22 mouse cellular contexts compared by ENCODE assay signal in the genomic region with DNA sequence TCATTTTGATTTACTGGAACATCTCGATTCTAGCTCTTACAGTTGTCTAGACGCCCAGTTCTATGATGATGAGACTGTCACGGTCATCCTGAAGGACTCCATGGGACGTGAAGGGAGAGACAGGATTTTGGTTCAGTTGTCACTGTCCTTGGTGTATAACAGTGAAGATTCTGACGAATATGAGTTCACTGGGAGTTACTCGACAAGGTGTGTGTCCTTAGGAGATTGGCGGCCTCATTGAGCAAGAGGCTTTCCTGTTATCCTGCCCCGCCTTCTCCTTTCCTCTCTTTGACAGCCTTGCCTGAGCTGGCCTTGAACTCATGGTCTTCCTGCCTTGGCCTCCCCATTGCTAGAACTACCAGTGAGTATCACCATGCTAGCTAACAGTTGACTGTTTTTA. TPM values are rescaled to one million over a fixed set of nuclear protein-coding genes. Genes with fewer than 3 reads are reported as not detected.
DNase-seq lines count a peak whose midpoint lies in the region; ATAC-seq lines count a peak whose summit lies in the region.
"Had no signal": no experiment of that assay in that cellular context is flagged by ENCODE, and none has a peak within 500 bp of the region (broad histone marks: within the 10 kb centered on the region; RNA-seq: fewer than 3 reads in every experiment).

No protein-coding gene starts in this region.

- 95% methylated on average over 8 of the region's 8 CpGs for WGBS in midbrain, embryonic 16.5 days

- no peak overlapping the region for H3K4me3 ChIP-seq in midbrain, embryonic 16.5 days (ENCODE audit: low read depth, low read length)
- H3K4me3 ChIP-seq: embryonic facial prominence, embryonic 13.5 days; embryonic facial prominence, embryonic 15.5 days; erythroblast, embryonic 14.5 days; forebrain, embryonic 10.5 days; forebrain, embryonic 12.5 days had no signal

- no peak overlapping the region for H3K27ac ChIP-seq in midbrain, embryonic 16.5 days (ENCODE audit: low read length)
- H3K27ac ChIP-seq: embryonic facial prominence, embryonic 13.5 days; embryonic facial prominence, embryonic 15.5 days; forebrain, embryonic 10.5 days; forebrain, embryonic 12.5 days had no signal

- H3K4me2 ChIP-seq in midbrain, embryonic 16.5 days (ENCODE audit: low read length) = no peak overlapping the region
- H3K4me2 ChIP-seq: embryonic facial prominence, embryonic 13.5 days; embryonic facial prominence, embryonic 15.5 days; forebrain, embryonic 12.5 days had no signal

- no peak overlapping the region for H3K9ac ChIP-seq in midbrain, embryonic 16.5 days (ENCODE audit: low read depth, low read length)
- H3K9ac ChIP-seq: embryonic facial prominence, embryonic 13.5 days; embryonic facial prominence, embryonic 15.5 days; forebrain, embryonic 12.5 days had no signal

- peak; percentile 29 to 84 for DNase-seq in adrenal gland, adult (ENCODE audit: inconsistent age in 2 of 2, low spot score in 1 of 2)
- no peak for DNase-seq in adrenal gland, postnatal 25 days
- peak; percentile 77 for DNase-seq in heart, adult 11 months
- no peak for DNase-seq in heart, adult 9 months (ENCODE audit: low spot score in 2 of 2)
- peak; percentile 34 for DNase-seq in adrenal gland, postnatal 10 days
- peak; percentile 39 to 44 for DNase-seq in adrenal gland, postnatal 36 days
- no peak for DNase-seq in spleen, adult 18-20 months
- DNase-seq: cerebellum, adult 11 months; cerebellum, adult 18-20 months; cerebellum, adult 8-10 months; cerebellum, adult 9-11 months; cerebellum, postnatal 14 days; cerebellum, postnatal 36 days; embryo, embryonic 11 days had no signal

- no peaks in the 10 kb centered on the region for H3K27me3 ChIP-seq in midbrain, embryonic 16.5 days (ENCODE audit: control insufficient read depth, insufficient read depth, low read depth, low read length)
- H3K27me3 ChIP-seq: embryonic facial prominence, embryonic 13.5 days; embryonic facial prominence, embryonic 15.5 days; forebrain, embryonic 12.5 days had no signal

- no peaks in the 10 kb centered on the region for H3K4me1 ChIP-seq in midbrain, embryonic 16.5 days (ENCODE audit: control insufficient read depth, insufficient read depth, low read length)
- H3K4me1 ChIP-seq: embryonic facial prominence, embryonic 13.5 days; embryonic facial prominence, embryonic 15.5 days; forebrain, embryonic 10.5 days; forebrain, embryonic 12.5 days had no signal

- peaks cover 48% of the 10 kb centered on the region for H3K36me3 ChIP-seq in midbrain, embryonic 16.5 days (ENCODE audit: control insufficient read depth, insufficient read depth, low read length)

- no peaks in the 10 kb centered on the region for H3K9me3 ChIP-seq in midbrain, embryonic 16.5 days (replicated peaks; ENCODE audit: control insufficient read depth, low read length, poor library complexity, severe bottlenecking)
- H3K9me3 ChIP-seq: embryonic facial prominence, embryonic 13.5 days; embryonic facial prominence, embryonic 15.5 days; forebrain, embryonic 10.5 days; forebrain, embryonic 12.5 days had no signal

- ATAC-seq in midbrain, embryonic 16.5 days = no peak
- ATAC-seq: forebrain, embryonic 14.5 days; forebrain, embryonic 16.5 days had no signal

RNA-seq across cellular contexts. Expression of gene Anapc4, which starts 30.6 kb away (rescaled TPM):
- total RNA-seq in adrenal gland, postnatal 25 days (2021) = 69.7 and 77.1 TPM in 2 replicates
- 10 to 100 TPM; 61.6 to 73.9 TPM for total RNA-seq in adrenal gland, postnatal 10 days (2021)
- total RNA-seq in adrenal gland, postnatal 36 days (2021) = 10 to 100 TPM; 59.2 to 65.3 TPM
- polyA plus RNA-seq in midbrain, embryonic 16.5 days (2015; fragmentation: Nextera tagmentation; extraction: Ambion mirVana) = 115 and 117 TPM in 2 replicates

Comparison
In these comparisons a context has a peak if more than half of its experiments do, and no peak if none do; other contexts are left out.
1. DNase-seq: peak in adrenal gland, adult (2 of 2), heart, adult 11 months (single experiment), adrenal gland, postnatal 10 days (single experiment) and adrenal gland, postnatal 36 days (2 of 2); none in adrenal gland, postnatal 25 days (single experiment), heart, adult 9 months (0 of 2) and spleen, adult 18-20 months (0 of 2).